Mouse (Mus musculus) adrenal gland, postnatal 4 days (tissue): Measurements from ENCODE around the gene Olfr1413. TPM values are rescaled to one million over a fixed set of nuclear protein-coding genes. Genes with fewer than 3 reads are reported as not detected.

Source experiments
- DNase-seq, 2 experiments: peaks; one replicate each; pipeline ENCODE4 v3.0.0; 2021 to 2022; ENCODE audit warnings: low spot score in 2 of 2, mixed read lengths in 2 of 2
- long read RNA-seq, 2 experiments: library from polyadenylated mRNA; stranded (forward); transcript quantifications; one replicate each; pipeline ENCODE4 v2.0.0; 2021
- total RNA-seq, 2 experiments: library from RNA; stranded (reverse); gene quantifications; 2 replicates each; pipeline ENCODE4 v1.2.3; 2021

The Olfr1413 gene
- total RNA-seq: not detected
- long read RNA-seq, experiment 1: 0 reads
- long read RNA-seq, experiment 2: 0 reads

GRCm38 (mm10) chr1:92571022-92571421 lies at the start of gene Olfr1413:
TSS of gene Olfr1413 (plus strand) at chr1:92571322.
- no peak for DNase-seq

GRCm38 (mm10) chr1:92521376-92521775 lies 49.7 kb upstream of the Olfr1413 start:
- DNase-seq: no peak

GRCm38 (mm10) chr1:92523764-92524163 lies 47.4 kb upstream of the Olfr1413 start:
- no peak for DNase-seq

GRCm38 (mm10) chr1:92536972-92537371 lies 34.1 kb upstream of the Olfr1413 start:
- DNase-seq: no peak

GRCm38 (mm10) chr1:92539071-92539470 lies 32.1 kb upstream of the Olfr1413 start:
- no peak for DNase-seq

- no peak for DNase-seq
Measured at GRCm38 (mm10) chr1:92545929-92546328, 25.2 kb upstream of the Olfr1413 start.

GRCm38 (mm10) chr1:92585479-92585878 lies 14.4 kb downstream of the Olfr1413 start, which contains the start of gene Olfr1412:
TSS of gene Olfr1412 (plus strand) at chr1:92585779.
- no peak for DNase-seq

- no peak for DNase-seq
Measured at GRCm38 (mm10) chr1:92594111-92594510, 23.0 kb downstream of the Olfr1413 start, which contains the start of gene Olfr1411. TSS of gene Olfr1411 (plus strand) at chr1:92594411.

- no peak for DNase-seq
Measured at GRCm38 (mm10) chr1:92596019-92596418, 24.9 kb downstream of the Olfr1413 start.

GRCm38 (mm10) chr1:92605482-92605881 lies 34.4 kb downstream of the Olfr1413 start, which contains the start of gene Olfr1410:
TSS of gene Olfr1410 (plus strand) at chr1:92605782.
- no peak for DNase-seq

- no peak for DNase-seq
Measured at GRCm38 (mm10) chr1:92607711-92608110, 36.6 kb downstream of the Olfr1413 start.

- no peak for DNase-seq
Measured at GRCm38 (mm10) chr1:92611008-92611407, 39.9 kb downstream of the Olfr1413 start.

GRCm38 (mm10) chr1:92613175-92613574 lies 42.1 kb downstream of the Olfr1413 start:
- no peak for DNase-seq

- DNase-seq: no peak
Measured at GRCm38 (mm10) chr1:92614516-92614915, 43.4 kb downstream of the Olfr1413 start.

- DNase-seq: no peak
Measured at GRCm38 (mm10) chr1:92616046-92616445, 44.9 kb downstream of the Olfr1413 start.

- no peak for DNase-seq
Measured at GRCm38 (mm10) chr1:92617488-92617887, 46.4 kb downstream of the Olfr1413 start, which contains the start of gene Olfr12. TSS of gene Olfr12 (plus strand) at chr1:92617788.

GRCm38 (mm10) chr1:92618360-92618759 lies 47.2 kb downstream of the Olfr1413 start:
- peak; percentile 41 to 66 for DNase-seq

Other genes starting within 250 kb of the Olfr1413 start
- gene Ndufa10, start 97.5 kb upstream of the Olfr1413 start, total RNA-seq: 100 to 1,000 TPM; 250 to 282 TPM
- gene Olfr1416, start 86.2 kb upstream of the Olfr1413 start, total RNA-seq: not detected
- not detected for gene Olfr1415, start 75.2 kb upstream of the Olfr1413 start, total RNA-seq
- under 1 TPM in 1 of 2 experiments, not detected in 1; 0.08 TPM for gene Olfr1414, start 52.7 kb upstream of the Olfr1413 start, total RNA-seq
- gene Olfr1412, start 14.5 kb downstream of the Olfr1413 start, total RNA-seq: not detected
- not detected for gene Olfr1411, start 23.1 kb downstream of the Olfr1413 start, total RNA-seq
- gene Olfr1410, start 34.5 kb downstream of the Olfr1413 start, total RNA-seq: not detected
- gene Olfr12, start 46.5 kb downstream of the Olfr1413 start, total RNA-seq: not detected
- 100 to 1,000 TPM; 292 to 315 TPM for gene Cops9, start 70.7 kb downstream of the Olfr1413 start, total RNA-seq
- under 1 TPM; 0.34 to 0.59 TPM for gene Otos, start 77.5 kb downstream of the Olfr1413 start, total RNA-seq